Mouse (Mus musculus) liver, embryonic 14.5 days (tissue): ENCODE results near the gene Serhl.

Source experiments
- CTCF ChIP-seq: IDR thresholded peaks from 2 replicates; pipeline ENCODE4 v1.5.1; 2016; ENCODE audit warnings: antibody characterized with exemption, low read depth, control low read depth
- EP300 ChIP-seq: IDR thresholded peaks from 2 replicates; pipeline ENCODE4 v1.6.1; 2016; ENCODE audit warnings: antibody characterized with exemption, low read depth

DNA sequence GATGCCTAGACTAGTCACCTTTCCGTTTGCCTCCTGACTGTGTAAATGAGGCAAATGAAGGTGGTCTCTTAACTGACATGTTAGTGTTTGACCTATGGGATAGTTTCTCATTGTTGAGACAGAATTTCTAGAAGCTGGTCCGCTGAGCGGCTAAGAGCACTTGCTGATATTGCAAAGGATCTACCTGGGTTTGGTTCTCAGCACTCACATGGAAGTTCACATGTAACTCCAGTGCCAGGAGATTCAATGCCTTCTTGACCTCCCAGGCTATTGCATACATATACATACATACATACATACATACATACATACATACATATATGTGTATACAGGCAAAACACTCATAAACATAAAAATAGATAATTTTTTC, 60.8 kb downstream of the Serhl start:
- TF ChIP-seq CTCF, result no peak
- TF ChIP-seq EP300, result no peak
